13 mouse cellular contexts compared by ENCODE assay signal in the genomic region with DNA sequence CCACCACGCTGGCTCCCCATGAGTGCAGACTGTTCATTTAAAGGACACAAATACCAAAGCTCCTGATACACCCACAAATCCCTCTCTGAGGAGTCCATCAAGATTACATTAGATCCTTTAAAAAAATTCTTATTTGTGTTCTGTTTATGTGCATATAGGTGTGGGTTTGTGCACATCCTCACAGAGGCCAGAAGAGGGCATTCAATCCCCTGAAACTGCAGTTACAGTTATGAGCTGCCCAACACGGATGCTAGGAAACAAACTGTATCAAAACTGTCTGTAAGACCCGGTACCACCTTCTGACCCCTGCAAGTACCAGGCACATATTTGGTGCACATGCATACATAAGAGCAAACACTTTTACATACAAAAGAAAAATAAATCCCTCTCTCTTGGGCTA. TPM values are rescaled to one million over a fixed set of nuclear protein-coding genes. Genes with fewer than 3 reads are reported as not detected.
DNase-seq lines count a peak whose midpoint lies in the region; ATAC-seq and TF ChIP-seq lines count a peak whose summit lies in the region.
"Had no signal": no experiment of that assay in that cellular context is flagged by ENCODE, and none has a peak within 500 bp of the region (broad histone marks: within the 10 kb centered on the region; RNA-seq: fewer than 3 reads in every experiment).

No protein-coding gene starts in this region.

- peak; percentile 44 for DNase-seq in embryo, embryonic 10 days (ENCODE audit: low spot score)
- no peak for DNase-seq in embryo, embryonic 11 days
- no peak for DNase-seq in liver, embryonic 14.5 days (ENCODE audit: low read depth in 3 of 3, low spot score in 3 of 3)
- no peak for DNase-seq in liver, embryonic 11.5 days (ENCODE audit: low spot score)
- peak; percentile 72 for DNase-seq in MEL (ENCODE audit: low read depth, low spot score)
- DNase-seq in MN1 (ENCODE audit: low spot score), result no peak
- no peak for DNase-seq in adrenal gland, postnatal 4 days (ENCODE audit: low spot score in 2 of 2)
- DNase-seq: adrenal gland, adult 8-10 months; B cell, adult 2 months; cerebellum, adult 18-20 months; gastrocnemius, postnatal 10 days; thymus, postnatal 4 days had no signal

- 48% methylated on average over 3 of the region's 3 CpGs for WGBS in liver, embryonic 14.5 days (ENCODE audit: insufficient replicate concordance)
- 53% methylated on average over 3 of the region's 3 CpGs for WGBS in liver, embryonic 11.5 days

- H3K79me2 ChIP-seq in MEL (ENCODE audit: control insufficient read depth, insufficient read depth, low read length, poor library complexity), result no peaks in the 10 kb centered on the region

- ATAC-seq in liver, embryonic 14.5 days (ENCODE audit: insufficient read depth), result no peak
- ATAC-seq in liver, embryonic 11.5 days (replicated peaks; ENCODE audit: low FRiP score), result no peak
- ATAC-seq in megakaryocyte, adult 5-6 weeks (ENCODE audit: poor library complexity, severe bottlenecking), result peak; percentile 67

- H3K36me3 ChIP-seq in liver, embryonic 14.5 days (replicated peaks; ENCODE audit: control insufficient read depth, insufficient read depth, low read depth), result no peaks in the 10 kb centered on the region
- no peaks in the 10 kb centered on the region for H3K36me3 ChIP-seq in liver, embryonic 11.5 days (ENCODE audit: control insufficient read depth, insufficient read depth, low read length)
- peaks cover 0 to 9% of the 10 kb centered on the region in 2 experiments; a peak in 2 of 4 replicates for H3K36me3 ChIP-seq in MEL (ENCODE audit: control insufficient read depth in 1 of 2, insufficient read depth in 2 of 2, low read length in 2 of 2)

- peak; percentile 37 for TF ChIP-seq CTCF in liver, embryonic 14.5 days (IDR thresholded peaks at IDR 0.05; ENCODE audit: low read depth)
- peak; percentile 42 to 83 (median 64) for TF ChIP-seq CTCF in MEL (IDR thresholded peaks at IDR 0.05 in 2 of 3, conservative IDR thresholded peaks at IDR 0.05 in 1 of 3; ENCODE audit: control insufficient read depth in 1 of 3, insufficient read depth in 1 of 3, low read depth in 2 of 3, low read length in 3 of 3, poor library complexity in 1 of 3, severe bottlenecking in 1 of 3)

- no peaks in the 10 kb centered on the region for H3K27me3 ChIP-seq in liver, embryonic 14.5 days (ENCODE audit: control insufficient read depth, insufficient read depth, low read length)
- H3K27me3 ChIP-seq in liver, embryonic 11.5 days (replicated peaks; ENCODE audit: control insufficient read depth, insufficient read depth, low read length), result no peaks in the 10 kb centered on the region
- no peaks in the 10 kb centered on the region for H3K27me3 ChIP-seq in MEL (ENCODE audit: control insufficient read depth in 1 of 2, insufficient read depth in 2 of 2, low read length in 2 of 2)

- H3K4me3 ChIP-seq in liver, embryonic 14.5 days (ENCODE audit: insufficient read depth in 1 of 2, low read depth in 2 of 2, low read length in 2 of 2), result no peak overlapping the region
- H3K4me3 ChIP-seq in liver, embryonic 11.5 days (ENCODE audit: low read depth, low read length), result no peak overlapping the region
- no peak overlapping the region for H3K4me3 ChIP-seq in MEL (ENCODE audit: control insufficient read depth in 1 of 2, insufficient read depth in 1 of 2, low read depth in 2 of 2, low read length in 2 of 2)

- no peaks in the 10 kb centered on the region for H3K9me3 ChIP-seq in liver, embryonic 14.5 days (ENCODE audit: control insufficient read depth, low read length)
- no peaks in the 10 kb centered on the region for H3K9me3 ChIP-seq in liver, embryonic 11.5 days (ENCODE audit: control insufficient read depth, low read length)
- H3K9me3 ChIP-seq in MEL (replicated peaks; ENCODE audit: insufficient read depth, low read length), result no peaks in the 10 kb centered on the region

- H3K4me1 ChIP-seq in liver, embryonic 14.5 days (replicated peaks; ENCODE audit: control insufficient read depth in 2 of 2, insufficient read depth in 2 of 2, low read length in 1 of 2), result peaks cover 0 to 8% of the 10 kb centered on the region in 2 experiments; a peak in 2 of 4 replicates
- peaks cover 7% of the 10 kb centered on the region for H3K4me1 ChIP-seq in liver, embryonic 11.5 days (replicated peaks; ENCODE audit: control insufficient read depth, insufficient read depth, low read length)
- peaks cover 11 to 15% of the 10 kb centered on the region in 2 experiments for H3K4me1 ChIP-seq in MEL (ENCODE audit: control insufficient read depth in 1 of 2, insufficient read depth in 2 of 2, low read length in 2 of 2)

- H3K27ac ChIP-seq in liver, embryonic 14.5 days, result no peak overlapping the region
- no peak overlapping the region for H3K27ac ChIP-seq in liver, embryonic 11.5 days (ENCODE audit: low read depth, low read length)
- no peak overlapping the region for H3K27ac ChIP-seq in MEL (ENCODE audit: control insufficient read depth, low read depth, low read length)

- H3K9ac ChIP-seq in liver, embryonic 14.5 days (replicated peaks), result no peak overlapping the region
- H3K9ac ChIP-seq in liver, embryonic 11.5 days (ENCODE audit: low read depth, low read length), result no peak overlapping the region
- no peak overlapping the region for H3K9ac ChIP-seq in MEL (ENCODE audit: control insufficient read depth, low read depth, low read length, poor library complexity, severe bottlenecking)

- no peak overlapping the region for H3K4me2 ChIP-seq in liver, embryonic 14.5 days (ENCODE audit: low read depth)
- no peak overlapping the region for H3K4me2 ChIP-seq in liver, embryonic 11.5 days

- TF ChIP-seq POLR2A in MEL (IDR thresholded peaks at IDR 0.05; ENCODE audit: control insufficient read depth in 1 of 2, insufficient read depth in 1 of 2, low read depth in 1 of 2, low read length in 2 of 2, poor library complexity in 1 of 2), result no peak

- no peak for TF ChIP-seq EP300 in liver, embryonic 14.5 days (IDR thresholded peaks at IDR 0.05; ENCODE audit: low read depth)
- no peak for TF ChIP-seq EP300 in MEL (IDR thresholded peaks at IDR 0.05; ENCODE audit: low read depth in 1 of 2, low read length in 2 of 2)

- TF ChIP-seq RAD21 in MEL (IDR thresholded peaks at IDR 0.05; ENCODE audit: low read depth, low read length), result peak; percentile 84

TF ChIP-seq in MEL, 35 proteins besides CTCF, POLR2A, EP300 and RAD21:
- TF ChIP-seq SMC3 (IDR thresholded peaks at IDR 0.05; ENCODE audit: low read depth, low read length), result peak; percentile 89
- TF ChIP-seq MAZ (IDR thresholded peaks at IDR 0.05; ENCODE audit: low read depth, low read length), result no peak
- TF ChIP-seq ZC3H11A (IDR thresholded peaks at IDR 0.05; ENCODE audit: low read depth, low read length), result peak; percentile 83
TF ChIP-seq in MEL: peak in this region for 2.

RNA-seq across cellular contexts. Expression of a gene that starts 37.7 kb away (rescaled TPM):
- 0.63 and 0.82 TPM in 2 replicates for polyA plus RNA-seq in liver, embryonic 14.5 days (2012; rRNA removed)
- polyA plus RNA-seq in liver, embryonic 14.5 days (2014; fragmentation: Nextera tagmentation; extraction: Ambion mirVana), result 0.46 and 0.64 TPM in 2 replicates
- 2.2 and 2.9 TPM in 2 replicates for polyA plus RNA-seq in liver, embryonic 11.5 days (2014; fragmentation: Nextera tagmentation; extraction: Ambion mirVana)
- under 0.01 TPM in 1 of 2 replicates, not detected in the other for total RNA-seq in MEL (2012; rRNA removed)
- polyA plus RNA-seq in MEL (2012; ENCODE audit: insufficient read depth in 1 of 2, insufficient read length in 2 of 2, low read depth in 1 of 2, low replicate concordance in 2 of 2, missing spikeins in 1 of 2), result under 1 TPM in 1 of 2 experiments, not detected in 1; 0.03 TPM
- total RNA-seq in megakaryocyte, adult 5-6 weeks (2015), result 3.7 and 4.9 TPM in 2 replicates
- total RNA-seq in megakaryocyte, adult 5-6 weeks (2017), result 13.3 and 17.8 TPM in 2 replicates
- total RNA-seq in adrenal gland, postnatal 4 days (2021), result 10 to 100 TPM in 1 of 2 experiments, 1 to 10 TPM in 1; 6.8 to 12.4 TPM

Comparison
In these comparisons a context has a peak if more than half of its experiments do, and no peak if none do; other contexts are left out.
1. DNase-seq: peak in embryo, embryonic 10 days (single experiment) and MEL (single experiment); none in embryo, embryonic 11 days (single experiment), liver, embryonic 14.5 days (0 of 3), liver, embryonic 11.5 days (single experiment), MN1 (single experiment) and adrenal gland, postnatal 4 days (0 of 2).